Mouse (Mus musculus) liver, embryonic 12.5 days (tissue): ENCODE results near the gene Gm13088. TPM values are rescaled to one million over a fixed set of nuclear protein-coding genes. Genes with fewer than 3 reads are reported as not detected.
"Not testable (repeated sequence)": the region's sequence is repeated elsewhere in the genome, so short reads cannot be mapped to it uniquely, and the experiment has no call there.

Experiments
- ATAC-seq: fragments of 200-750 bp; cut with Nextera tagmentation; 2 replicates; pipeline ENCODE4 v1.8.0; 2017; ENCODE audit warnings: moderate number of reproducible peaks, mild to moderate bottlenecking, moderate library complexity
- H3K27ac ChIP-seq: fragments of 300-500 bp; sonication (generic); 2 replicates; pipeline ENCODE4 v1.5.1; 2016; ENCODE audit warnings: mild to moderate bottlenecking
- H3K27me3 ChIP-seq: fragments of 300-500 bp; sonication (generic); replicated peaks from 2 replicates; pipeline ENCODE4 v1.6.1; 2016; ENCODE audit warnings: mild to moderate bottlenecking, moderate library complexity
- H3K36me3 ChIP-seq: fragments of 300-500 bp; sonication (generic); 2 replicates; pipeline ENCODE4 v1.6.1; 2016; ENCODE audit warnings: mild to moderate bottlenecking, moderate library complexity
- H3K4me1 ChIP-seq: fragments of 300-500 bp; sonication (generic); 2 replicates; pipeline ENCODE4 v1.6.1; 2016
- H3K4me2 ChIP-seq: fragments of 300-500 bp; sonication (generic); 2 replicates; pipeline ENCODE4 v1.6.1; 2016; ENCODE audit warnings: mild to moderate bottlenecking, moderate library complexity
- H3K4me3 ChIP-seq: fragments of 300-500 bp; sonication (generic); 2 replicates; pipeline ENCODE4 v1.5.1; 2016; ENCODE audit warnings: mild to moderate bottlenecking, moderate library complexity
- H3K9ac ChIP-seq: fragments of 300-500 bp; sonication (generic); 2 replicates; pipeline ENCODE4 v1.6.1; 2016; ENCODE audit warnings: mild to moderate bottlenecking, moderate library complexity
- H3K9me3 ChIP-seq: fragments of 300-500 bp; sonication (generic); replicated peaks from 2 replicates; pipeline ENCODE4 v1.6.1; 2016; ENCODE audit warnings: mild to moderate bottlenecking, moderate library complexity
- WGBS: fragments of 180-500 bp; shearing (Covaris S2); methylation state at CpG from one replicate; pipeline ENCODE4 v1.1.7; 2016; ENCODE audit not compliant: insufficient replicate concordance; 5-methylcytosine and 5-hydroxymethylcytosine counted together
- polyA plus RNA-seq: library from polyadenylated mRNA; unstranded; fragments of >200 nt; fragmentation: Nextera tagmentation; extraction: Ambion mirVana; gene quantifications from 2 replicates; pipeline ENCODE4 v1.2.1, GENCODE M21; 2016

The Gm13088 gene
- polyA plus RNA-seq, result not detected in 2 replicates

DNA sequence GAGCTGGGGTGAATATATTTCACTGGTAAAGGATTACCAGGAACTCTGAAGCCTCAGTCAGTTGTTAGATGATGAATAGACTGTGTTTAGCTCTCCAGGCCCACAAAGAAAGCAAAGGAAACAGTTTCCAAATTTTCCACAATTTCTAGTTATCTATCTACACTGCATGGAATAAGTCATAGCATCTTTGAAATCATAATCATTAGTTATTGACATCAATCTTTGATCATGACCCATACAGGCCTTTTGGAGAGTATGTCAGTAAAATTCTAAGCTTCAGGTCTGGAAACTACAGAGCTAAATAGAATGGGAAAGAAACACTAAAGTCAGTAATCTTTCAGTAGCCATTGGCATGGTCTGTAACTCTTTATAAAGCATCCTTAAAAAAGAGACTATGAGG lies at the start of gene Gm13088:
Gm13088 (minus strand) TSS at position 101 of the 400 bp plus-strand sequence.
- H3K4me3 ChIP-seq, ATAC-seq, H3K4me2 ChIP-seq, H3K4me1 ChIP-seq, H3K9ac ChIP-seq, H3K27ac ChIP-seq, H3K36me3 ChIP-seq, H3K27me3 ChIP-seq, H3K9me3 ChIP-seq: not testable (repeated sequence)

- H3K9ac ChIP-seq, result no peak within 1 kb of the TSS
- H3K9me3 ChIP-seq, result peaks cover 16% of the 10 kb centered on the region; the same call in 1 of the 2 replicates
- H3K36me3 ChIP-seq, result no peaks in the 10 kb centered on the region
- 49% methylated on average over 2 of the region's 2 CpGs for WGBS
- no peak for ATAC-seq
- H3K4me3 ChIP-seq, result no peak within 1 kb of the TSS
- H3K4me2 ChIP-seq, result no peak within 1 kb of the TSS
- H3K27ac ChIP-seq, result no peak within 1 kb of the TSS
- H3K27me3 ChIP-seq, result no peaks in the 10 kb centered on the region
- H3K4me1 ChIP-seq, result no peaks in the 10 kb centered on the region
Observed at GRCm38 (mm10) chr4:143702611-143703010, 45.6 kb upstream of the Gm13088 start, which contains the start of gene Gm13089. TSS of gene Gm13089 (minus strand) at chr4:143702711.

DNA sequence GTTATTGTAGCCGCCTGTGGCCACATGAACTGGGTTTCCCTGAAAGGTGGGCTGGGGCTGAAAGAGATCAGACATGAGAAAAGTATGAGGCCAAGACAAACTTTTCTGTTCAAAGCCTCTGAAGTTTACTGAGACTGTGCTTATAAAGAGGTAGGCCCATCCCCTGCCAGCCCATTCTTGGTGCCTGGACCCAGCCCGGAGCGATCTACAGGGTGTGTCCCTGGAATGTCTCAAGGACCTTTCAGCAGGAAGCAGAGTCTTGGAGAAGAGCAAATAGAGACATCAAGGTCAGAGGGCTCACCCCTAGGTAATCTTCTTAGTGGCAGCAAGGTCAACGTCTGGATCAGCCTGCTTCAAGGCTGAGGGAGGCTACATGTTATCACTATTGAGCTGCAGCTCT lies 38.9 kb downstream of the Gm13088 start:
- ATAC-seq, H3K4me2 ChIP-seq, H3K27me3 ChIP-seq, H3K9ac ChIP-seq, H3K4me3 ChIP-seq, H3K27ac ChIP-seq, H3K9me3 ChIP-seq, H3K4me1 ChIP-seq, H3K36me3 ChIP-seq: not testable (repeated sequence)
- WGBS, result 63% methylated on average over 4 of the region's 4 CpGs

DNA sequence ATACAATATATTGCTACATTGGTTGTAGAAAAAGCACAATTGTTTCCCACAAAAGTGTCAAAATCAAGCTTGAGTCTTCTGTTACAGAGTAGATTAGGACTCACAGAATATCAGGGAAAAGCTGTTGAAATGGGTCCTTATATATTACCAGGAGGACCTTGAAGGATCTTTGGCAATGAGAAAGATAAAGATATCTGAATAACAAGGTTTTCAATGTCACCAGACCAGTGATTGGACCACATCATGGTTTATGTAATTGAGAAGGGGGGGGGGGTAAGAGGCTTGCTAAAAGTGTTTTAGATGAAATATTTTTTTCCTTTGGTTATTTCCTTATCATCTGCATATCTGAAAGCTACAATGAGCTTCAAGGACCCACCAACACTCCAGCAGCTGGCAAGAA lies 42.3 kb downstream of the Gm13088 start, which contains the start of gene Gm13083:
Gm13083 (plus strand) TSS at position 301 of the 400 bp plus-strand sequence.
- H3K4me1 ChIP-seq, H3K9me3 ChIP-seq, H3K27ac ChIP-seq, H3K27me3 ChIP-seq, H3K4me2 ChIP-seq, H3K9ac ChIP-seq, H3K4me3 ChIP-seq, H3K36me3 ChIP-seq, ATAC-seq: not testable (repeated sequence)

DNA sequence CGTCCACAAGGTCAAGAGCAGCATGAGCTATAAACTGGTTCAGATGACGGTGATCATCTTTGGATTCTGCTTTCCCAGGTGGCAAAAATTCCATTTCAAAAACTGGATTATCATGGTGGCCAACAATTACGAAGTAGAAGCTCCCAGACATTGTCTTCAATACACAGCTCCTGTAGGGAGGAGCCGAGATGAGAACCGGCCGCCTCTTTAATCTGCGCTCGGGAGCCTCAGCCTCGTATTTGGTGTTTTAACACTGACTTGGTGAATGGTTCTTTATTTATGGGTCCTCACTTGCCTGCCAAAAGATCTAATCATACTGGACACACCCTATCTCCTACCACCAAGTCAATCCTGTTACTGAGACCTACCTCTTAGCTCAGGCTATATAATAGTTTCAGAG lies 45.1 kb downstream of the Gm13088 start:
- not testable (repeated sequence) for H3K4me1 ChIP-seq, ATAC-seq
- 77% methylated on average over 9 of the region's 9 CpGs for WGBS

More for the DNA sequence above, 45.1 kb downstream of the Gm13088 start:
- not testable (repeated sequence) for H3K9ac ChIP-seq, H3K9me3 ChIP-seq, H3K27ac ChIP-seq, H3K36me3 ChIP-seq, H3K27me3 ChIP-seq, H3K4me2 ChIP-seq, H3K4me3 ChIP-seq

Other genes with a start within 250 kb of the Gm13088 start
- 5.3 and 6.0 TPM in 2 replicates for gene Pramef8, start 244.8 kb downstream of the Gm13088 start, polyA plus RNA-seq
- gene Oog4, start 206.9 kb downstream of the Gm13088 start, polyA plus RNA-seq, result not detected in 2 replicates
- gene Gm13043, start 145.9 kb downstream of the Gm13088 start, polyA plus RNA-seq, result not detected in 2 replicates
- not detected in 2 replicates for gene Gm13040, start 121.3 kb downstream of the Gm13088 start, polyA plus RNA-seq
- not detected in 2 replicates for gene BC080695, start 105.5 kb downstream of the Gm13088 start, polyA plus RNA-seq
- not detected in 2 replicates for gene Gm13057, start 105.5 kb downstream of the Gm13088 start, polyA plus RNA-seq
- gene Gm13083, start 42.2 kb downstream of the Gm13088 start, polyA plus RNA-seq, result not detected in 2 replicates
- gene Gm13089, start 45.5 kb upstream of the Gm13088 start, polyA plus RNA-seq, result not detected in 2 replicates
- gene Gm13078, start 62.2 kb upstream of the Gm13088 start, polyA plus RNA-seq, result not detected in 2 replicates
- not detected in 2 replicates for gene Gm13023, start 132.1 kb upstream of the Gm13088 start, polyA plus RNA-seq
- gene Gm13084, start 158.8 kb upstream of the Gm13088 start, polyA plus RNA-seq, result not detected in 2 replicates
- gene Gm13103, start 189.3 kb upstream of the Gm13088 start, polyA plus RNA-seq, result not detected in 2 replicates
- not detected in 2 replicates for gene Pramef6, start 243.1 kb upstream of the Gm13088 start, polyA plus RNA-seq